Mouse (Mus musculus) CD4-positive naive resting alpha-beta T cell, adult 57 days (primary cell): ENCODE measurements around the gene Gm21969. TPM values are rescaled to one million over a fixed set of nuclear protein-coding genes. Genes with fewer than 3 reads are reported as not detected.

ENCODE experiments used
- total RNA-seq: library from RNA; stranded (reverse); gene quantifications from one replicate; pipeline ENCODE4 v1.2.4, GENCODE M21; 2023

Gene Gm21969
- total RNA-seq: 0.30 TPM

GRCm38 (mm10) chr4:139602357-139603244 lies at the start of gene Gm21969:
Gene Gm21969 (plus strand): TSS chr4:139603186.

GRCm38 (mm10) chr4:139622373-139623282 lies 19.6 kb downstream of the Gm21969 start, which contains the start of gene Aldh4a1:
Gene Aldh4a1 (plus strand): TSS chr4:139622866.

GRCm38 (mm10) chr4:139653238-139653637 lies 50.3 kb downstream of the Gm21969 start, which contains the start of gene Tas1r2:
Gene Tas1r2 (plus strand): TSS chr4:139653538.

Other genes with a start within 250 kb of the Gm21969 start
- 14.4 TPM for gene Iffo2, start 72.6 kb upstream of the Gm21969 start, total RNA-seq
- 19.8 TPM for gene Aldh4a1, start 19.7 kb downstream of the Gm21969 start, total RNA-seq
- not detected for gene Tas1r2, start 50.4 kb downstream of the Gm21969 start, total RNA-seq
- gene Pax7, start 230.3 kb downstream of the Gm21969 start, total RNA-seq: not detected